Mouse (Mus musculus) cerebellum, adult 2 months (tissue): ENCODE data around the gene Hsd17b1.

ENCODE experiments used
- CTCF ChIP-seq: fragments of 200-500 bp; IDR thresholded peaks from 2 replicates; pipeline ENCODE4 v1.5.1; 2011; ENCODE audit warnings: low read depth, mild to moderate bottlenecking, control low read depth, low read length, moderate library complexity, borderline replicate concordance; ENCODE audit not compliant: insufficient read depth
- POLR2A ChIP-seq: fragments of 200-500 bp; IDR thresholded peaks from 2 replicates; pipeline ENCODE4 v1.6.1; 2011; ENCODE audit warnings: low read length, control low read depth, borderline replicate concordance; ENCODE audit not compliant: insufficient read depth

GRCm38 (mm10) chr11:101089931-101090330 is 11.7 kb downstream of the Hsd17b1 start:
- TF ChIP-seq POLR2A (no peak), CTCF (no peak)
